In the genomic region with DNA sequence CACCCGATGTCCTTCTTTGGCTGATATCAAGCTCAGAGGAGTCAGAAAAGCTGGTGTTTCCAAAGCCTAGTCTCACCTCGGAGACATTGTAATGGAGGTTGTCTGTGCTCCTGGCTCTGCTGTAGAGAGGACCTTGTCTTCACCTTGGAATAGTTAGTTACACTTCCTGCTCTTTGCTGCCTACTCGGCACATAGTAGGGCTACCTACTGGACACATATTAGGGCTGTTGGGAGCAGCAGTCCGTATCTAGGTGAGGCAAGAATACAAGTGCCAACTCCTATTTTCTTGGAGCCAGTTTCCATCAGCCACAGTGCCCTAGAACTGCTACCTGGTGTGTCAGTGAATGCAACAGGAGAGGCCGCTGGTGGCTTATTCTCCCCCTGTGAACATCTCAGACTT, we compare ENCODE assay signal across 26 mouse cellular contexts.
"Had no signal": no experiment of that assay in that cellular context is flagged by ENCODE, and none has a peak within 500 bp of the region (broad histone marks: within the 10 kb centered on the region; RNA-seq: fewer than 3 reads in every experiment).

No protein-coding gene starts in this region.

- H3K9ac ChIP-seq: embryonic facial prominence, embryonic 12.5 days; embryonic facial prominence, embryonic 13.5 days; embryonic facial prominence, embryonic 15.5 days; forebrain, embryonic 13.5 days; forebrain, embryonic 15.5 days; forebrain, postnatal 0 days had no signal

- DNase-seq: cerebellum, adult 9-10 months; cerebellum, adult 9-11 months; cerebellum, postnatal 10 days; cerebellum, postnatal 14 days; cerebellum, postnatal 25 days; cerebellum, postnatal 36 days; embryo, embryonic 11 days; forebrain, postnatal 0 days; gastrocnemius, adult 2 months; gastrocnemius, postnatal 10 days; gastrocnemius, postnatal 14 days; gastrocnemius, postnatal 25 days; gastrocnemius, postnatal 36 days; heart, adult 11 months; heart, adult 18-20 months; heart, adult 2 months had no signal

- H3K9me3 ChIP-seq: embryonic facial prominence, embryonic 12.5 days; embryonic facial prominence, embryonic 15.5 days; forebrain, embryonic 15.5 days had no signal

- H3K4me2 ChIP-seq: embryonic facial prominence, embryonic 12.5 days; embryonic facial prominence, embryonic 13.5 days; embryonic facial prominence, embryonic 15.5 days; forebrain, embryonic 13.5 days; forebrain, embryonic 15.5 days had no signal

- H3K27ac ChIP-seq: embryonic facial prominence, embryonic 10.5 days; embryonic facial prominence, embryonic 12.5 days; embryonic facial prominence, embryonic 13.5 days; embryonic facial prominence, embryonic 15.5 days; forebrain, embryonic 10.5 days; forebrain, embryonic 13.5 days; forebrain, embryonic 15.5 days; gastrocnemius, adult 2 months; heart, adult 2 months had no signal

- H3K27me3 ChIP-seq: embryonic facial prominence, embryonic 12.5 days; embryonic facial prominence, embryonic 13.5 days; embryonic facial prominence, embryonic 15.5 days; forebrain, embryonic 13.5 days; forebrain, embryonic 15.5 days had no signal

- H3K4me3 ChIP-seq: embryonic facial prominence, embryonic 10.5 days; embryonic facial prominence, embryonic 12.5 days; embryonic facial prominence, embryonic 13.5 days; embryonic facial prominence, embryonic 15.5 days; erythroblast, embryonic 14.5 days; forebrain, embryonic 10.5 days; forebrain, embryonic 13.5 days; forebrain, embryonic 15.5 days; gastrocnemius, adult 2 months; heart, adult 2 months had no signal

- H3K36me3 ChIP-seq: embryonic facial prominence, embryonic 10.5 days; embryonic facial prominence, embryonic 12.5 days; embryonic facial prominence, embryonic 13.5 days; embryonic facial prominence, embryonic 15.5 days; forebrain, embryonic 10.5 days; forebrain, embryonic 15.5 days had no signal

- H3K4me1 ChIP-seq: embryonic facial prominence, embryonic 10.5 days; embryonic facial prominence, embryonic 12.5 days; embryonic facial prominence, embryonic 13.5 days; embryonic facial prominence, embryonic 15.5 days had no signal

- ATAC-seq: forebrain, embryonic 13.5 days; forebrain, embryonic 14.5 days; forebrain, embryonic 15.5 days; forebrain, embryonic 16.5 days; forebrain, postnatal 0 days had no signal
